Mouse (Mus musculus) bone marrow, adult 2 months (tissue): Measurements from ENCODE around the gene Ptcd2.

Experiments
- CTCF ChIP-seq: fragments of 200-500 bp; IDR thresholded peaks from 2 replicates; pipeline ENCODE4 v1.5.1; 2011; ENCODE audit warnings: low read length, control low read depth; ENCODE audit not compliant: control insufficient read depth, insufficient read depth
- POLR2A ChIP-seq: fragments of 200-500 bp; IDR thresholded peaks from 2 replicates; pipeline ENCODE4 v1.6.1; 2011; ENCODE audit warnings: low read depth, mild to moderate bottlenecking, control low read depth, low read length, borderline replicate concordance; ENCODE audit not compliant: control insufficient read depth

DNA sequence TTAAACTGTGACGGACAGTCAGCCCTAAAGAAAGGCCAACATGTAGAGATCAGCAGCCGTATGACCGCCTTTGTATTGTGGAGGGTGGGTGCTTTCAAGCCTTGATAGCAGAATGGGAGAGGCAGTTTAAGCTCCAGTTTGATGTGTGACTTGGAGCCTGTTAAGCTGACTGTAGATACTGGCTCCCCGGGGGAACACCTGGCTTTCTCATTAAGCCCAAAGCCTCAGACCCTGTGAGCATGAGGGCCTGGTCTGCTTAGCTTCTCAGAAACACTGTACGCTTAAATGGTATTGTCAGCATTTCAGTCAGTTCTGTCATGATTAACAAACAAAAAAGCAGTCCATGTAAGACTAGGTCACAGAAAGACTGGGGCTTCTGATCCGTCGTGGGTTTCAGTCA is 29.2 kb upstream of the Ptcd2 start:
- TF ChIP-seq POLR2A (no peak), CTCF (no peak)
